Mouse (Mus musculus): ENCODE measurements around the gene 1700021F05Rik. TPM values are rescaled to one million over a fixed set of nuclear protein-coding genes. Genes with fewer than 3 reads are reported as not detected.

1700021F05Rik gene
- total and polyA plus RNA-seq, 2 experiments from 2014 or later, result 43.0 to 133 TPM

GRCm38 (mm10) chr10:43518368-43518767 lies 22.4 kb downstream of the 1700021F05Rik start:
- peak; percentile 49 for ATAC-seq (ENCODE audit: insufficient read depth, low read depth)
- H3K27me3 ChIP-seq (ENCODE audit: control insufficient read depth, insufficient read depth, low read length), result no peaks in the 10 kb centered on the region
- WGBS, result 59% methylated on average over 13 of the region's 13 CpGs
- H3K9me3 ChIP-seq (replicated peaks; ENCODE audit: control insufficient read depth, low read length), result no peaks in the 10 kb centered on the region
- H3K4me2 ChIP-seq (ENCODE audit: low read depth, low read length), result no peak overlapping the region
- H3K36me3 ChIP-seq (replicated peaks; ENCODE audit: control insufficient read depth, insufficient read depth, low read length), result no peaks in the 10 kb centered on the region
- no peak overlapping the region for H3K9ac ChIP-seq (replicated peaks; ENCODE audit: low read depth, low read length)
- peak; percentile 25 for DNase-seq (ENCODE audit: low spot score)
- no peak overlapping the region for H3K4me3 ChIP-seq (ENCODE audit: low read depth, low read length)
- peak overlapping the region; percentile 62; the same call in 1 of the 2 replicates for H3K27ac ChIP-seq (ENCODE audit: low read depth)
- TF ChIP-seq CTCF (IDR thresholded peaks at IDR 0.05; ENCODE audit: low read depth) (no peak), EP300 (IDR thresholded peaks at IDR 0.05; ENCODE audit: low read depth) (no peak)
- peaks cover 13% of the 10 kb centered on the region; the same call in 1 of the 2 replicates for H3K4me1 ChIP-seq (ENCODE audit: control insufficient read depth, insufficient read depth)

GRCm38 (mm10) chr10:43517836-43518235 lies 23.0 kb downstream of the 1700021F05Rik start:
- TF ChIP-seq CTCF (IDR thresholded peaks at IDR 0.05; ENCODE audit: low read depth) (no peak), EP300 (IDR thresholded peaks at IDR 0.05; ENCODE audit: low read depth) (no peak)
- Histone ChIP-seq H3K9me3 (replicated peaks; ENCODE audit: control insufficient read depth, low read length) (no peaks in the 10 kb centered on the region), H3K4me2 (ENCODE audit: low read depth, low read length) (no peak overlapping the region), H3K27me3 (ENCODE audit: control insufficient read depth, insufficient read depth, low read length) (no peaks in the 10 kb centered on the region), H3K9ac (replicated peaks; ENCODE audit: low read depth, low read length) (no peak overlapping the region), H3K4me1 (ENCODE audit: control insufficient read depth, insufficient read depth) (peaks cover 13% of the 10 kb centered on the region; the same call in 1 of the 2 replicates), H3K27ac (ENCODE audit: low read depth) (peak overlapping the region; percentile 62), H3K4me3 (ENCODE audit: low read depth, low read length) (no peak overlapping the region), H3K36me3 (replicated peaks; ENCODE audit: control insufficient read depth, insufficient read depth, low read length) (0 out of 2 replicates have a peak, but pooled peaks cover 5% of the 10 kb centered on the region)
- DNase-seq (ENCODE audit: low spot score) (peak; percentile 63), ATAC-seq (ENCODE audit: insufficient read depth, low read depth) (peak; percentile 73)
- WGBS, result 15% methylated on average over 4 of the region's 4 CpGs

- H3K36me3 ChIP-seq (replicated peaks; ENCODE audit: control insufficient read depth, insufficient read depth, low read length), result peaks cover 9% of the 10 kb centered on the region; the same call in 1 of the 2 replicates
- no peak for DNase-seq (ENCODE audit: low spot score)
- H3K9me3 ChIP-seq (replicated peaks; ENCODE audit: control insufficient read depth, low read length), result no peaks in the 10 kb centered on the region
- H3K27me3 ChIP-seq (ENCODE audit: control insufficient read depth, insufficient read depth, low read length), result no peaks in the 10 kb centered on the region
- H3K4me2 ChIP-seq (ENCODE audit: low read depth, low read length), result no peak overlapping the region
- H3K9ac ChIP-seq (replicated peaks; ENCODE audit: low read depth, low read length), result no peak overlapping the region
- 66% methylated on average over 6 of the region's 6 CpGs for WGBS
- H3K4me3 ChIP-seq (ENCODE audit: low read depth, low read length), result no peak overlapping the region
- ATAC-seq (ENCODE audit: insufficient read depth, low read depth), result no peak
- TF ChIP-seq CTCF (IDR thresholded peaks at IDR 0.05; ENCODE audit: low read depth), result no peak
- no peak for TF ChIP-seq EP300 (IDR thresholded peaks at IDR 0.05; ENCODE audit: low read depth)
- peak overlapping the region; percentile 62 for H3K27ac ChIP-seq (ENCODE audit: low read depth)
- H3K4me1 ChIP-seq (ENCODE audit: control insufficient read depth, insufficient read depth), result peaks cover 13% of the 10 kb centered on the region; the same call in 1 of the 2 replicates
These were observed 23.7 kb downstream of the 1700021F05Rik start for GRCm38 (mm10) chr10:43516992-43517660.

- Histone ChIP-seq H3K27me3 (ENCODE audit: control insufficient read depth, insufficient read depth, low read length) (no peaks in the 10 kb centered on the region), H3K4me1 (ENCODE audit: control insufficient read depth, insufficient read depth) (peaks cover 10% of the 10 kb centered on the region; the same call in 1 of the 2 replicates), H3K27ac (ENCODE audit: low read depth) (no peak overlapping the region), H3K4me3 (ENCODE audit: low read depth, low read length) (no peak overlapping the region), H3K4me2 (ENCODE audit: low read depth, low read length) (no peak overlapping the region), H3K9me3 (replicated peaks; ENCODE audit: control insufficient read depth, low read length) (no peaks in the 10 kb centered on the region), H3K36me3 (replicated peaks; ENCODE audit: control insufficient read depth, insufficient read depth, low read length) (peaks cover 34% of the 10 kb centered on the region), H3K9ac (replicated peaks; ENCODE audit: low read depth, low read length) (no peak overlapping the region)
- WGBS, result 92% methylated on average over 10 of the region's 10 CpGs
- TF ChIP-seq CTCF (IDR thresholded peaks at IDR 0.05; ENCODE audit: low read depth), result no peak
- no peak for TF ChIP-seq EP300 (IDR thresholded peaks at IDR 0.05; ENCODE audit: low read depth)
- no peak for ATAC-seq (ENCODE audit: insufficient read depth, low read depth)
- DNase-seq (ENCODE audit: low spot score), result no peak
These were observed 27.8 kb downstream of the 1700021F05Rik start for GRCm38 (mm10) chr10:43512976-43513375.

- no peaks in the 10 kb centered on the region for H3K9me3 ChIP-seq (replicated peaks; ENCODE audit: control insufficient read depth, low read length)
- no peak overlapping the region for H3K4me2 ChIP-seq (ENCODE audit: low read depth, low read length)
- H3K27me3 ChIP-seq (ENCODE audit: control insufficient read depth, insufficient read depth, low read length), result no peaks in the 10 kb centered on the region
- ATAC-seq (ENCODE audit: insufficient read depth, low read depth) (no peak), DNase-seq (ENCODE audit: low spot score) (no peak)
- TF ChIP-seq EP300 (IDR thresholded peaks at IDR 0.05; ENCODE audit: low read depth) (no peak), CTCF (IDR thresholded peaks at IDR 0.05; ENCODE audit: low read depth) (no peak)
- WGBS, result 85% methylated on average over 7 of the region's 7 CpGs
- no peak overlapping the region for H3K4me3 ChIP-seq (ENCODE audit: low read depth, low read length)
- H3K27ac ChIP-seq (ENCODE audit: low read depth), result no peak overlapping the region
- no peaks in the 10 kb centered on the region for H3K4me1 ChIP-seq (ENCODE audit: control insufficient read depth, insufficient read depth)
- H3K9ac ChIP-seq (replicated peaks; ENCODE audit: low read depth, low read length), result no peak overlapping the region
- peaks cover 34% of the 10 kb centered on the region for H3K36me3 ChIP-seq (replicated peaks; ENCODE audit: control insufficient read depth, insufficient read depth, low read length)
These were observed 31.6 kb downstream of the 1700021F05Rik start for GRCm38 (mm10) chr10:43509228-43509627.
